Mouse (Mus musculus) gastrocnemius, postnatal 14 days (tissue): ENCODE data around the gene Trp53bp2. TPM values are rescaled to one million over a fixed set of nuclear protein-coding genes. Genes with fewer than 3 reads are reported as not detected.

Experiments
- DNase-seq: peaks from one replicate; pipeline ENCODE4 v3.0.0; 2021; ENCODE audit warnings: mixed read lengths
- intact Hi-C: fragments of 180-260 bp; cut with DNase I; formaldehyde crosslinking; loops from one replicate; pipeline ENCODE4 v1.15.1; 2025; ENCODE audit warnings: low total_unique reads
- total RNA-seq, 2 experiments: library from RNA; stranded (reverse); gene quantifications; 2 replicates each; pipeline ENCODE4 v1.2.3; 2021

Trp53bp2 gene
- total RNA-seq, 2 experiments from 2014 or later: 10.7 TPM

GRCm38 (mm10) chr1:182452473-182452872 is 43.5 kb downstream of the Trp53bp2 start:
- intact Hi-C loops: no loop called here

GRCm38 (mm10) chr1:182455080-182455479 is 46.1 kb downstream of the Trp53bp2 start:
- no peak for DNase-seq
- intact Hi-C loops: no loop called here

More at GRCm38 (mm10) chr1:182452473-182452872, 43.5 kb downstream of the Trp53bp2 start:
- no peak for DNase-seq

GRCm38 (mm10) chr1:182458556-182458955 is 49.6 kb downstream of the Trp53bp2 start:
- intact Hi-C loops: no loop called here
- no peak for DNase-seq

- DNase-seq: no peak
- intact Hi-C loops: no loop called here
Measured at GRCm38 (mm10) chr1:182459436-182459835, 50.5 kb downstream of the Trp53bp2 start.

GRCm38 (mm10) chr1:182460291-182461244 is 51.6 kb downstream of the Trp53bp2 start:
- intact Hi-C loops: no loop called here
- DNase-seq: no peak

- intact Hi-C loops: no loop called here
- no peak for DNase-seq
Measured at GRCm38 (mm10) chr1:182461261-182461660, 52.3 kb downstream of the Trp53bp2 start.

- no peak for DNase-seq
Measured at GRCm38 (mm10) chr1:182461813-182462212, 52.8 kb downstream of the Trp53bp2 start.

GRCm38 (mm10) chr1:182465309-182465708 is 56.3 kb downstream of the Trp53bp2 start:
- no peak for DNase-seq
- intact Hi-C loops: no loop called here

More at GRCm38 (mm10) chr1:182461813-182462212, 52.8 kb downstream of the Trp53bp2 start:
- intact Hi-C loops: no loop called here

- no peak for DNase-seq
- intact Hi-C loops: no loop called here
Measured at GRCm38 (mm10) chr1:182465978-182466377, 57.0 kb downstream of the Trp53bp2 start.

- DNase-seq: no peak
- intact Hi-C loops: loop anchor here (10.0 kb wide), 1 partner anchor 100 kb away; no protein-coding TSS in a partner anchor
Measured at GRCm38 (mm10) chr1:182475005-182475796, 66.2 kb downstream of the Trp53bp2 start.

GRCm38 (mm10) chr1:182478935-182479334 is 70.0 kb downstream of the Trp53bp2 start:
- DNase-seq: no peak
- intact Hi-C loops: loop anchor here (10.0 kb wide), 1 partner anchor 104 kb away; no protein-coding TSS in a partner anchor

GRCm38 (mm10) chr1:182481138-182481537 is 72.2 kb downstream of the Trp53bp2 start:
- DNase-seq: no peak
- intact Hi-C loops: no loop called here

- intact Hi-C loops: no loop called here
- DNase-seq: no peak
Measured at GRCm38 (mm10) chr1:182481646-182482295, 72.8 kb downstream of the Trp53bp2 start.

GRCm38 (mm10) chr1:182482991-182483909 is 74.3 kb downstream of the Trp53bp2 start:
- intact Hi-C loops: no loop called here
- DNase-seq: no peak

GRCm38 (mm10) chr1:182483910-182484274 is 74.9 kb downstream of the Trp53bp2 start:
- intact Hi-C loops: no loop called here
- DNase-seq: no peak

- DNase-seq: no peak
- intact Hi-C loops: loop anchor here (5.0 kb wide), 1 partner anchor 54 kb away; no protein-coding TSS in a partner anchor
Measured at GRCm38 (mm10) chr1:182488503-182488902, 79.5 kb downstream of the Trp53bp2 start.

- intact Hi-C loops: loop anchor here (2.0 to 5.0 kb wide), 2 partner anchors 23 to 52 kb away; no protein-coding TSS in a partner anchor
- DNase-seq: peak; percentile 95
Measured at GRCm38 (mm10) chr1:182489803-182490452, 81.0 kb downstream of the Trp53bp2 start.

GRCm38 (mm10) chr1:182490568-182490967 is 81.6 kb downstream of the Trp53bp2 start:
- intact Hi-C loops: loop anchor here (2.0 kb wide), 1 partner anchor 22 kb away; no protein-coding TSS in a partner anchor
- DNase-seq: no peak
